In genomic region chr1:89880834-89881233, GRCm38 (mm10) we compare ENCODE assay signal across 29 mouse cellular contexts. TPM values are rescaled to one million over a fixed set of nuclear protein-coding genes. Genes with fewer than 3 reads are reported as not detected.
DNase-seq lines count a peak whose midpoint lies in the region; ATAC-seq and TF ChIP-seq lines count a peak whose summit lies in the region.
"Had no signal": no experiment of that assay in that cellular context is flagged by ENCODE, and none has a peak within 500 bp of the region (broad histone marks: within the 10 kb centered on the region; RNA-seq: fewer than 3 reads in every experiment).

No protein-coding gene starts in this region.

- H3K4me1 ChIP-seq in kidney, embryonic 15.5 days: peaks cover 47% of the 10 kb centered on the region
- H3K4me1 ChIP-seq in kidney, embryonic 16.5 days (ENCODE audit: insufficient read depth, low read length): peaks cover 38% of the 10 kb centered on the region
- peaks cover 4% of the 10 kb centered on the region for H3K4me1 ChIP-seq in midbrain, postnatal 0 days (ENCODE audit: insufficient read depth, low read length)
- H3K4me1 ChIP-seq in midbrain, embryonic 14.5 days (ENCODE audit: control insufficient read depth, insufficient read depth, low read length): peaks cover 25% of the 10 kb centered on the region
- H3K4me1 ChIP-seq in hindbrain, postnatal 0 days (ENCODE audit: insufficient read depth, low read length): peaks cover 7% of the 10 kb centered on the region; the same call in 1 of the 2 replicates

- peak; percentile 83 for DNase-seq in heart, adult 11 months
- no peak for DNase-seq in heart, postnatal 36 days
- peak; percentile 62 for DNase-seq in midbrain, postnatal 0 days (ENCODE audit: low spot score)
- no peak for DNase-seq in midbrain, embryonic 14.5 days
- DNase-seq in hindbrain, postnatal 0 days (ENCODE audit: low spot score): peak; percentile 54
- DNase-seq: adrenal gland, adult 8-10 months; cerebellum, adult 2 months; cerebellum, postnatal 36 days; forebrain, postnatal 0 days; gastrocnemius, postnatal 36 days; kidney, adult 11 months; layer of hippocampus, adult 9-11 months; thymus, postnatal 36 days had no signal

- H3K9me3 ChIP-seq in kidney, embryonic 15.5 days (replicated peaks): no peaks in the 10 kb centered on the region
- H3K9me3 ChIP-seq in kidney, embryonic 16.5 days (ENCODE audit: low read length): no peaks in the 10 kb centered on the region
- H3K9me3 ChIP-seq in midbrain, postnatal 0 days (ENCODE audit: low read length): no peaks in the 10 kb centered on the region
- H3K9me3 ChIP-seq in midbrain, embryonic 14.5 days (ENCODE audit: control insufficient read depth, low read length): no peaks in the 10 kb centered on the region
- H3K9me3 ChIP-seq in hindbrain, postnatal 0 days (ENCODE audit: low read length): no peaks in the 10 kb centered on the region
- H3K9me3 ChIP-seq: embryonic facial prominence, embryonic 15.5 days; forebrain, embryonic 10.5 days; limb, embryonic 13.5 days; liver, embryonic 12.5 days; midbrain, embryonic 15.5 days; stomach, embryonic 15.5 days had no signal

- intact Hi-C loops in heart, postnatal 36 days (cut with DNase I): no loop called here

- H3K4me2 ChIP-seq in kidney, embryonic 15.5 days: no peak overlapping the region
- no peak overlapping the region for H3K4me2 ChIP-seq in kidney, embryonic 16.5 days (replicated peaks; ENCODE audit: low read depth, low read length)
- no peak overlapping the region for H3K4me2 ChIP-seq in midbrain, postnatal 0 days (ENCODE audit: low read depth, low read length, poor library complexity, severe bottlenecking)
- no peak overlapping the region for H3K4me2 ChIP-seq in midbrain, embryonic 14.5 days (ENCODE audit: low read length)
- H3K4me2 ChIP-seq in hindbrain, postnatal 0 days (ENCODE audit: low read depth, low read length): no peak overlapping the region
- H3K4me2 ChIP-seq: embryonic facial prominence, embryonic 15.5 days; limb, embryonic 13.5 days; liver, embryonic 12.5 days; lung, embryonic 14.5 days; midbrain, embryonic 15.5 days; stomach, embryonic 15.5 days had no signal

- H3K36me3 ChIP-seq in kidney, embryonic 15.5 days: no peaks in the 10 kb centered on the region
- H3K36me3 ChIP-seq in kidney, embryonic 16.5 days (ENCODE audit: insufficient read depth, low read length): no peaks in the 10 kb centered on the region
- peaks cover 4% of the 10 kb centered on the region; the same call in 1 of the 2 replicates for H3K36me3 ChIP-seq in midbrain, postnatal 0 days (ENCODE audit: insufficient read depth, low read length)
- peaks cover 4% of the 10 kb centered on the region; the same call in 1 of the 2 replicates for H3K36me3 ChIP-seq in midbrain, embryonic 14.5 days (ENCODE audit: control insufficient read depth, insufficient read depth, low read length)
- no peaks in the 10 kb centered on the region for H3K36me3 ChIP-seq in hindbrain, postnatal 0 days (ENCODE audit: insufficient read depth, low read length)
- H3K36me3 ChIP-seq: embryonic facial prominence, embryonic 15.5 days; liver, embryonic 12.5 days; midbrain, embryonic 15.5 days; stomach, embryonic 15.5 days had no signal

- no peak overlapping the region for H3K9ac ChIP-seq in kidney, embryonic 15.5 days
- no peak overlapping the region for H3K9ac ChIP-seq in kidney, embryonic 16.5 days (replicated peaks; ENCODE audit: low read length)
- H3K9ac ChIP-seq in midbrain, postnatal 0 days (replicated peaks; ENCODE audit: low read length, poor library complexity, severe bottlenecking): no peak overlapping the region
- H3K9ac ChIP-seq in midbrain, embryonic 14.5 days (replicated peaks; ENCODE audit: low read length): no peak overlapping the region
- no peak overlapping the region for H3K9ac ChIP-seq in hindbrain, postnatal 0 days (replicated peaks; ENCODE audit: low read length)
- H3K9ac ChIP-seq: embryonic facial prominence, embryonic 15.5 days; forebrain, postnatal 0 days; limb, embryonic 13.5 days; liver, embryonic 12.5 days; lung, embryonic 14.5 days; midbrain, embryonic 15.5 days; stomach, embryonic 15.5 days had no signal

- no peak overlapping the region for H3K4me3 ChIP-seq in kidney, embryonic 15.5 days (replicated peaks)
- H3K4me3 ChIP-seq in kidney, embryonic 16.5 days (ENCODE audit: low read length): no peak overlapping the region
- H3K4me3 ChIP-seq in midbrain, postnatal 0 days (ENCODE audit: low read depth, low read length): no peak overlapping the region
- no peak overlapping the region for H3K4me3 ChIP-seq in midbrain, embryonic 14.5 days (replicated peaks; ENCODE audit: low read depth, low read length)
- no peak overlapping the region for H3K4me3 ChIP-seq in hindbrain, postnatal 0 days (ENCODE audit: low read length)
- H3K4me3 ChIP-seq: embryonic facial prominence, embryonic 15.5 days; forebrain, embryonic 10.5 days; limb, embryonic 13.5 days; liver, embryonic 12.5 days; midbrain, embryonic 15.5 days; myocyte; stomach, embryonic 15.5 days had no signal

- ATAC-seq in kidney, embryonic 15.5 days (replicated peaks; ENCODE audit: low FRiP score): no peak
- no peak for ATAC-seq in kidney, embryonic 16.5 days (ENCODE audit: low FRiP score, low TSS enrichment)
- no peak; the same call in 1 of the 2 replicates for ATAC-seq in midbrain, postnatal 0 days (ENCODE audit: low FRiP score)
- ATAC-seq in midbrain, embryonic 14.5 days (ENCODE audit: low FRiP score, low TSS enrichment): no peak
- ATAC-seq in hindbrain, postnatal 0 days: peak; percentile 34
- ATAC-seq in erythroblast, adult 5-6 weeks (replicated peaks; ENCODE audit: low FRiP score, poor library complexity, severe bottlenecking): no peak
- ATAC-seq: activated CD4-positive, CD25-positive, alpha-beta regulatory T cell, adult 4 months; CD4-positive, CD25-positive, alpha-beta regulatory T cell, adult 4 months; forebrain, postnatal 0 days; liver, embryonic 12.5 days; midbrain, embryonic 15.5 days had no signal

- 59% methylated on average over 10 of the region's 10 CpGs for WGBS in kidney, embryonic 15.5 days
- 57% methylated on average over 10 of the region's 10 CpGs for WGBS in kidney, embryonic 16.5 days
- 62% methylated on average over 10 of the region's 10 CpGs for WGBS in midbrain, postnatal 0 days
- WGBS in midbrain, embryonic 14.5 days: 52% methylated on average over 10 of the region's 10 CpGs
- 40% methylated on average over 10 of the region's 10 CpGs for WGBS in hindbrain, postnatal 0 days

- peak overlapping the region; percentile 24; the same call in 1 of the 2 replicates for H3K27ac ChIP-seq in kidney, embryonic 15.5 days
- H3K27ac ChIP-seq in kidney, embryonic 16.5 days (ENCODE audit: low read length): no peak overlapping the region
- no peak overlapping the region for H3K27ac ChIP-seq in midbrain, postnatal 0 days (ENCODE audit: low read depth, low read length)
- no peak overlapping the region for H3K27ac ChIP-seq in midbrain, embryonic 14.5 days (replicated peaks; ENCODE audit: low read depth, low read length)
- H3K27ac ChIP-seq in hindbrain, postnatal 0 days: no peak overlapping the region
- H3K27ac ChIP-seq: embryonic facial prominence, embryonic 15.5 days; forebrain, embryonic 10.5 days; kidney, postnatal 0 days; limb, embryonic 13.5 days; liver, embryonic 12.5 days; midbrain, embryonic 15.5 days had no signal

- TF ChIP-seq CTCF in midbrain, postnatal 0 days (IDR thresholded peaks at IDR 0.05): no peak
- TF ChIP-seq CTCF in hindbrain, postnatal 0 days (IDR thresholded peaks at IDR 0.05; ENCODE audit: low read depth): no peak

- H3K27me3 ChIP-seq in kidney, embryonic 15.5 days: peaks cover 4% of the 10 kb centered on the region; the same call in 1 of the 2 replicates
- H3K27me3 ChIP-seq in kidney, embryonic 16.5 days (ENCODE audit: insufficient read depth, low read length): no peaks in the 10 kb centered on the region
- H3K27me3 ChIP-seq in midbrain, postnatal 0 days (ENCODE audit: insufficient read depth, low read length): no peaks in the 10 kb centered on the region
- H3K27me3 ChIP-seq in midbrain, embryonic 14.5 days (ENCODE audit: control insufficient read depth, insufficient read depth, low read length): no peaks in the 10 kb centered on the region
- no peaks in the 10 kb centered on the region for H3K27me3 ChIP-seq in hindbrain, postnatal 0 days (ENCODE audit: insufficient read depth, low read length)
- H3K27me3 ChIP-seq: embryonic facial prominence, embryonic 15.5 days; limb, embryonic 13.5 days; liver, embryonic 12.5 days; midbrain, embryonic 15.5 days; stomach, embryonic 15.5 days had no signal

RNA-seq across cellular contexts. Expression of gene Gbx2, which starts 50.1 kb away (rescaled TPM):
- total RNA-seq in heart, postnatal 36 days (2021): not detected
- 0.10 TPM in 1 of 2 replicates, not detected in the other for polyA plus RNA-seq in kidney, embryonic 15.5 days (2015; fragmentation: Nextera tagmentation; extraction: Ambion mirVana)
- 0.22 and 0.23 TPM in 2 replicates for polyA plus RNA-seq in kidney, embryonic 16.5 days (2015; fragmentation: Nextera tagmentation; extraction: Ambion mirVana)
- 9.9 and 10.8 TPM in 2 replicates for total RNA-seq in midbrain, postnatal 0 days (2014; rRNA removed)
- 15.2 and 22.8 TPM in 2 replicates for polyA plus RNA-seq in midbrain, postnatal 0 days (2015; fragmentation: Nextera tagmentation; extraction: Ambion mirVana)
- 11.6 and 12.1 TPM in 2 replicates for polyA plus RNA-seq in midbrain, embryonic 14.5 days (2014; fragmentation: Nextera tagmentation; extraction: Ambion mirVana)
- 22.1 and 27.7 TPM in 2 replicates for total RNA-seq in hindbrain, postnatal 0 days (2014; rRNA removed)
- polyA plus RNA-seq in hindbrain, postnatal 0 days (2015; fragmentation: Nextera tagmentation; extraction: Ambion mirVana): 25.6 and 26.9 TPM in 2 replicates
- total RNA-seq in erythroblast, adult 5-6 weeks (2015; ENCODE audit: low replicate concordance): 1.0 TPM in 1 of 2 replicates, not detected in the other
- not detected in 2 replicates for total RNA-seq in erythroblast, adult 5-6 weeks (2017; ENCODE audit: low replicate concordance)
- total RNA-seq: adrenal gland, adult 8-10 months; megakaryocyte, adult 5-6 weeks had no signal
- polyA plus RNA-seq: activated CD4-positive, CD25-positive, alpha-beta regulatory T cell, adult 4 months; CD4-positive, CD25-positive, alpha-beta regulatory T cell, adult 4 months; heart, embryonic 16.5 days; kidney, postnatal 0 days; myocyte had no signal

Comparison
In these comparisons a context has a peak if more than half of its experiments do, and no peak if none do; other contexts are left out.
1. DNase-seq: peak in heart, adult 11 months (single experiment), midbrain, postnatal 0 days (single experiment) and hindbrain, postnatal 0 days (single experiment); none in heart, postnatal 36 days (0 of 2) and midbrain, embryonic 14.5 days (single experiment).
2. RNA of gene Gbx2, which starts 50.1 kb away (polyA plus RNA-seq): 25.6 to 26.9 TPM in hindbrain, postnatal 0 days, 15.2 to 22.8 TPM in midbrain, postnatal 0 days and 11.6 to 12.1 TPM in midbrain, embryonic 14.5 days; 0.22 to 0.23 TPM in kidney, embryonic 16.5 days and 0.10 TPM in kidney, embryonic 15.5 days; every median in the first group is over 10 times any median in the second.